Mouse (Mus musculus) NIH3T3 (cell line): ENCODE data around the gene Stk11ip.

Experiments used
- DNase-seq: peaks from one replicate; pipeline ENCODE4 v3.0.0-alpha.2; 2012; ENCODE audit warnings: low read depth

The Stk11ip gene

DNA sequence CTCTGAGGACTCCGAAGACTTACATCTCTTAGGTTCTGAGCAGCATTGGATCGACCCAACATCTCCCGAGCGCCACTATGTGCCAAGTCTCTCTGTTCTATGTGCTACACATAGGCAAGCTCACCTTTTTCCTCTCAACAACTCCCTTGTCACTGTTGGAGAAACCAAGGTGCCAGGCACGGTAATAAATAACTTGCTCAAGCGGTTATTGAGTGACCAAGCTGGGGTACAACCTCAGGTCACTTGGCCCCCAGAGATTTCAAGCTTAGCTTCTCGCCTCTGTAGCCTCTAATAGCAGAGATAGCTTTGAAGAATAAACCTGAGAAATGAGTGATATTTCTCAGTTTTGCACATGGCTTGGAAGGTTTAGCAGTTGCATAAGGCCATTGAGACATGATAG, 20.2 kb downstream of the Stk11ip start:
- no peak for DNase-seq

DNA sequence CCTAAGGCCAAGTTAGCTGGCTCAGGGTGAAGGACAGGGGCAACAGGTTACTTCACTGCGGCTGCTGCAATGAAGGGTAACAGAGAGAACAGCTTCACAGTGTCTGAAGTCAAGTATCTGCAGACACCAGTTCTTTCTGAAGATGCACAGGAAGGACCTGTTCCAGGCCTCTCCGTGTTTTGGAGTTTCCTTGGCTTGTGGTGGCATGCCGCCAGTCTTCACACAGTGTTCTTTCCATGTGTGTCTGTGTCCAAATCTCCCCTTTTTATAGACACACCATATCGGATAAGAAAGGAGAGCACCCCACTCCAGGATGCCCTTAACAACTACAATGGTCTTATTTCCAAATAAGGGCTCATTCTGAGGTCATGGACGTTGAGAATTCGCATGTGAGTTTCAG, 23.0 kb downstream of the Stk11ip start:
- no peak for DNase-seq

DNA sequence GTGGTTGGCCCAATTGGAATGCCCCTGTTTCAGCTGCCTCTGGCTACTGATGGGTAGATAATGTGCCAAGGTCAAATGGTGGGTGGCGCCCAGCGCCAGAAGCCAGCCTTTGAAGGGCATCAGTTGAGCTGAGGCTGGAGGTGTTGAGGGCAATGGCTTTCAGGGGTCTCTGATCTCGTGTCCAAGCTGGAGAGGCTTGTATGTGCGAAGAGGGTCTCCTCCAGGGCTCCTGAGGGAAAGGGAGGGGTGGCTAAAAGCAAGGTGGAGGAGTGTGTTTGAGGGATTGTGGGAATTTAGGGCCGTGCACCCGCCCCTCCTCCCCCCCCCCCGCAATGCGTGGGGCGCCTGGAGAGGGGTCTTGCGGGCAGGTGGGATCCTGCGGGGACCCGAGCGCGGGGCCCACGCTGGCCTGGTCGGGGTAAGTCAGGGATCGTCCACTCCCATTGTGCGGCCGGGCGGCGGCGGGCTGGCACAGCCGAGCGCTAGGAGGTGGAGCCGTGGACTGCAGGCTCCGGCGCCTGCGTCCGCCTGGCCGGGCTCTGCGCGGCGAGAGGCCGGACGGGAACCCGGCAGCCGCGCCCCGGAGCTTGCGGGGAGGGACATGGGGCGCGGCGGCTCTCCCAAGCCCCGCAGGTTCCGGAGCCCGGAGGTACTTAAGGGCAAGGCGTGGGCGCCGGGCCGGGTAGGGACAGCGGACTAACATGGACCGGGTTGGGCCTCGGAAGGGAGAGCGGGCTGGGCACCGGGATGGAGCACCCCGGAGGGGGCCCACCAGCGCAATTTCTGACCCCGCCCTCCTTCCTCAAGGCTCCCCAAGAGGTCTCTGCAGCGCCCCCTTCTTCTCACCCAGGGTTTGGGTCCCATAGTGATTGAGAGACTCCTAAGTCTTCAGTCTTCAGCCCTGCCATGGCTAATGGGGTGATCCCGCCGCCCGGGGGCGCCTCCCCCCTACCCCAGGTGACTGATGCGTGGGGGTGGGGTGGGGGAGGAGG, 24.9 kb downstream of the Stk11ip start, which contains the start of gene Slc4a3:
Slc4a3 (plus strand) TSS at position 302 of the 992 bp plus-strand sequence.
- peak; percentile 87 for DNase-seq

DNA sequence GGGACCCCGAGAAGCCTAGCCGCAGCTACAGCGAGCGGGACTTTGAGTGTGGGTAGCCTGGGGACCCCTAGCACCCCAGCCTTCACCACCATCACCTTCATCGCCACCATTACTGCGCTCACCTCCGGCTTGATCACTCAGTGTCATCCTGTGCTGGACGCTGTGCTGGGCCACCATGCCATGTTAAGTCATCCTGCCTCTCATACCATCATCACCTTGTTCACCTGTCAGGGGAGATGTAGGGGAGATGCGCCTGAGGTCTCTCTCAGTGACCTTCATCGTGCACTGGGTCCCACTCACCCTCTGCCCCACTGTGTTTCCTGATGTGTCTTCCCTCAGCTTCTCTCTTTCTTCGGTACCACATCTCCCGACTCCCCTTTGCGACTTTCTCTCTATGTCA, 26.0 kb downstream of the Stk11ip start:
- no peak for DNase-seq

DNA sequence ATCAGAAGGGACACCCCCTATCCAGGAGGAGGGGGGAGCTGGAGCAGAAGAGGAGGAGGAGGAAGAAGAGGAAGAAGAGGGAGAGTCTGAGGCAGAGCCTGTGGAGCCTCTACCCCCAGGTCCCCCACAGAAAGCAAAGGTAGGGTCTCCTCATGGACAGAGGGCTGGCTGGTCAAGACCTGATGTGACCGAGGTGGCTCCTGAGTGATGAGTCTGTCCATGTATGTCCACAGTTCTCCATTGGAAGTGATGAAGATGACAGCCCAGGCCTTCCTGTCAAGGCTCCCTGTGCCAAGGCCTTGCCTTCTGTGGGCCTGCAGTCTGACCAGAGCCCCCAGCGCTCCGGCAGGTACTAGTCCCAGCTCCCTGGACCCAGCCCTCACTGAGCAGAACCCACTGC, 26.8 kb downstream of the Stk11ip start:
- DNase-seq, result no peak

DNA sequence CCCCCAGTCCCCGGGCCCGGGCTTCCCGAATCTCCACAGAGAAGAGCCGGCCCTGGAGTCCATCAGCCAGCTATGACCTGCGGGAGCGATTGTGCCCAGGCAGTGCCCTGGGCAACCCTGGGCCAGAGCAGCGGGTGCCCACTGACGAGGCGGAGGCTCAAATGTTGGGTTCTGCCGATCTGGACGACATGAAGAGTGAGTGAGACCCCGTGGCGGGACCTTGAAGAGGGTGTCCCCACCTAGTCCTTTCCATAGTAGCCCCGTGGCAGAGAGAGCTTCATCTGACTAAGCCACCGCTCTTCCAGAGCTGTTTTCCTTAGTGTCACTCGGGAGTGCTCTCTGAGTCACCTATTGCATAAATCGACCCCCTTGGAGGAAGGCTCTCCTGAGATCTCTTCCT, 27.5 kb downstream of the Stk11ip start:
- no peak for DNase-seq

DNA sequence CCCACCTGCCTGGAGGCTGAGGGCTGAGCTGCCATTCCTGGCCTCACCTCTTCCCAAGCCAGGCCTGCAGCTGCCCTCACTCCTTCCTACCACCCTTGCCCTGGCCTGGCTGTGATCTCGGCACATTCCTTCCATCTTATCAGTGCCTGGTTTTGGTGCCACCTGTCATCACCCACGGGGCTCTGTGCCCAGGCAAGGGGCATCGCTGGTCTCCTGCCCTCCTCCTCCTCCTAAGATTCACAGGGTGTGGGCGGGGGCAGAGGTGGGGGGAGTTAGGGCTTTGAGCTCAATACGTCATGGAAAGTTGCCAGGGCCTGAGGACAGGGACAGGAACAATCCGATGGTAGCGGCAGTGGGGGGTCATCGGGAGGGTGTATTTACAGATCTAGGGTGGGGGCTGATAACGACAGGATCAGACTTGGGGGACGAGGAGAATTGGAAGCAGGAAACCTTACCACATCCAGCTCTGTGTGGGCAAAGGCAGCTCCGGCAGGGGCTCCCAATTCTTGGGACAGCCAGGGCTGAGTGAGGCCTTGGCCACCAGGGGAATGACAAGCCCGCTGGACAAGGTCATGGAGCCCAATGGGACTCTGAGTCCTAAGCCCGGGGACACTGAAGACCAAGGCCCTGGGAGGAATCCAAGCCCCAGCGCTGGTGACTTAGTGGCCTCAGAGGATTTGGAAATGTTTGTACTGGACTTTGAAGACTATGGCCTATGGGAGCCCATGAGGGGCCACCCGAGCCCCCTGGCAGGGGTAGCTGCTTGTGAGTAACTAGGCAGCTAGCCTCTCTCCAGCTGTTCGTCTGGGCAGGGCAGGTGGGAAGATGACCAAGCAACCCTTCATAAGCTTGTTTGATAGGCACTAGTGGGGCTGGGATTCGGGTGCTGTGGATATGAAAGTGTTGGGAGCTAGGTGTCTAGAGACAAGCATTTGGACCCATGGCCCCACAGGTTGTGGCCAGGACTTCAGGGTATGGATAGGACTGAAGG, 28.3 kb downstream of the Stk11ip start:
- no peak for DNase-seq

DNA sequence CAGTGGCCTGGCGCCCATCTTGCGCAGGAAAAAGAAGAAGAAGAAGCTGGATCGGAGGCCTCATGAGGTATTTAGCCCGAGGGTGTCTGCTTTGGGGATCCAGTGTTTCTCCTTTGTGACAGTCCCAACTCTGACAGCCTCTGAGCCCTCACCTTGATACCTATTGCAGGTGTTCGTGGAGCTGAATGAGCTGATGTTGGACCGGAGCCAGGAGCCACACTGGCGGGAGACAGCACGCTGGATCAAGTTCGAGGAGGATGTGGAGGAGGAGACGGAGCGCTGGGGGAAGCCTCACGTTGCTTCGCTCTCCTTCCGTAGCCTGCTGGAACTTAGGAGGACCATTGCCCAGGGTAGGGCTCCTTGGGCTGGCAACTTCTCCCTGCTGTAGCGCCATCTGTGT, 29.3 kb downstream of the Stk11ip start:
- no peak for DNase-seq

DNA sequence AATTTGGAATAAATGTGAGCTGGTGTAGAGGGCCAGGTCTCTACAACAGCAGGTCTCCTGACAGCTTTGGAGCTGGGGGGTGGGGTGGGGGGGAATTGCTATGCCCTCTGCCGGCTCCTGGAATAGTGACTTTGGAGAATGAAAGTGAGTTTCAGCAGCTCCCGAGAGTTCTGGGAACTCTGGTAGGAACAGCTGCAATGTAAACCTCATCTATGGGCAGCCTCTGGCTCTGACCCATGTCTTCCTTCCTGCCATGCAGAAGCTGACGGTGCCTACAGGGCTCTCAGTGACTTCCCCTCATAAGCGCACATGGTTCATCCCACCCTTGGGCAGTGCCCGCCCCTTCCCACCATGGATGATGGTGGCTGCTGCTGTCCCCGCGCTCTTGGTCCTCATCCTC, 34.4 kb downstream of the Stk11ip start:
- DNase-seq, result no peak

DNA sequence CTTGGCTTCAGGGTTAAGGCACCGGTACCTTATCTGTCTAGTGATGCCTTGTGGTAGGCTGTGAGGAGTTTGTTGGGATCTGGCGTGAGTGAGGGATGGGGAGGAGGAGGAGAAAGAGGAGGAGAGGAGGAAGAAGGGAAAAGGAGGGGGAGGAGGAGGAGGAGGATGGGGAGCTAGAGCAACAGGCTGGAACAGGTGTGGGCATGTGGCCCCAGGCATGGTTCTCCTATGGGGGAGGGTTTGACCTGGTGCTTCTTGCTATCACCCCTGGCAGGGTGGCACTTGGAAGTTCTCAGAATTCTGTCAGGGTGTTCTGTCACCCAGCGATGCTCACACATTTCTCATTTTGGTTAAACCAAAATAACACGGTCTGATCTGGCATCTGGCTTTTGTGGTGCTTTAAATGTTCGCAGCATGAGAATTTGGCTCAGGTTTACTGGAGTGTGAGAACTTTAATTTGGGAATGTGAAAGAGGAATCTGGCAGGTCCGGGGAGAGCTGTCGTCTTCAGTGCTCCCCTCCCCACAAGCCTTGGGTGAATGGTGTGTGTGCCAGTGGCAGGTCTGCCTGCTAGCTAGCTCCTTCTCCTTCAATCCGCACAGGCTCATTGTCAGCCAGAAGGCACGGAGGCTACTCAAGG, 34.9 kb downstream of the Stk11ip start:
- DNase-seq, result no peak

DNA sequence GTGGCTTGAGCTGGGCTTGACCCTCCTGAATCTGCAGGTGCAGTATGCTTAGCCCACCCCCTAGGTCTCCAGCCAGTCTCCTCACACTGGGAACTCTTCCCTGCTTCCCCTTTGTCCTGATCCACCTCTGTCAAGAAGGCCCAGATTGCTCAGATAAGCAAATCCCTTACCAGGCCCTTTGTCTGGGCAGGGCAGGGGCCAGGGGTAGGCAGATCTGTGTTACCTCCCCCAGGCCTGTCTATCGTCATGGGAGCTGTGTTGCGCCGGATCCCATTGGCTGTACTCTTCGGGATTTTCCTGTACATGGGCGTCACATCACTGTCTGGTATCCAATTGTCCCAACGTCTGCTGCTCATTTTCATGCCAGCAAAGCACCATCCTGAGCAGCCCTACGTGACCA, 35.7 kb downstream of the Stk11ip start:
- DNase-seq, result no peak

DNA sequence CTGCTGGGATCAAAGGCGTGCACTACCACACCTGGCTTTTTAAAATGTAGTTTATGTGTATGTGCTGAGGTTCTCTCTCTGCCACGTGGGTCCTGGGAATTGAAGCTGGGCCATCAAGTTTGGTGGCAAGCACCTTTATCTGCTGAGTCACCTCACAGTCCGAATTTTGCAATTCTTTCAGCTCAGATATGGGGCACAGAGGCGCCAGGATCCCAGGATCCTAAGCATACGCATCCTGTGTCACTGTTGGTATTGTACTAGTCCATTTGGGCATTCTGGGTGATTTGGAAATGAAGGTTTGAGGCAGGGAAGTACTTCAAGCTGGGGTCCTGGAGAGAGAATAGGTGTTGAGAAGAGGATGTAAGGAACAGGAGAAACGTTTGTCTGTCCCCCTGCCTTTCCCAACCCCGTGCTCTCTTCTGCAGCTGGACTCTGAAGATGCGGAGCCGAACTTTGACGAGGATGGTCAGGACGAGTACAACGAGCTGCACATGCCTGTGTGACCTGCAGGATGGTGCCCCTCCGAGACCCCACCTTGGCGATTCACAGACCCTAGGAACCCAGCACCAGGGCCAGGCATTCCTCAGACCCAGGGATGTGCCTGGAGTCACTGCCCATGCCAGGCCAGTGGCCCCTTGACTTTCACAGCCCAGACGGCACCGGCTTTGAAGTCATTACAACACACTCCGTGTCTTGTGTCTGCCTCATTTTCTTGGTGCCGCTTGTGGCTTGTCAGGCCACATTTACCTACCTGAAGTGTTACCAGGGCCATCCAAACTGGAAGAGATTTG, 37.3 kb downstream of the Stk11ip start:
- DNase-seq, result no peak

DNA sequence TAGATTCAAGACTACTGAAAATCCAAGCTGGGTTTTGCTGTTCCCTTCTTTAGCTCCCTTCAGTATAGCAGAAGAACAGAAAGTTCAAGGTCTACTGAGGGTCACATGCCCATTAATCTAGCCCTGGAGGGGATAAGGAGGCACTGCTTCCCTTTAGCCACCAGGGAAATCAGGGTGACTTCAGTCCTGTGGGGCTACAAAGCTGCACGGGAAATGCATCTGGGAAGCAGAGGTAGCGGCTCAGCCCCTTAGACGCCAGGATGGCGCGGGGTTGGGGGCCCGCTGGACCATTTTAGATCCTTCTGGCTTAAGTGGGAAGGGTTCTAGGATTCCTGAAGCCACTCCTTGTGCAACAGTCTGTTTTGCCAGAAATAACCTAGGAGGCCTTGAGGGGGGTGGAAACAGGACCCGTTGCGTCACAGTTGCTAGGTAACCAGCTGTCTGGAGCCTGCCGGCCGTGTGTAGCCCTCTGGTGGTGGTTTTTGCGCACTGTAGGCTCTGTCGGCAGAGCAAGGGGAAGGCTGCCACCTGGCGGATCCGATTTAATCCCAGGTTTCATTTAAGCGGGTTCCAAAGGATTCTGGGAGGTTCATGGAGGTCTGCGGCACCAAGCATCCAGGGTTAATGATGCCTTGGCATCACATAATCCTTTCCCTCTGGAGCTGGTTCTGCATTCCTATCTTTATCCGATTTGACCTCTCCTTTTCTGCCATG, 38.0 kb downstream of the Stk11ip start:
- DNase-seq, result peak; percentile 99

DNA sequence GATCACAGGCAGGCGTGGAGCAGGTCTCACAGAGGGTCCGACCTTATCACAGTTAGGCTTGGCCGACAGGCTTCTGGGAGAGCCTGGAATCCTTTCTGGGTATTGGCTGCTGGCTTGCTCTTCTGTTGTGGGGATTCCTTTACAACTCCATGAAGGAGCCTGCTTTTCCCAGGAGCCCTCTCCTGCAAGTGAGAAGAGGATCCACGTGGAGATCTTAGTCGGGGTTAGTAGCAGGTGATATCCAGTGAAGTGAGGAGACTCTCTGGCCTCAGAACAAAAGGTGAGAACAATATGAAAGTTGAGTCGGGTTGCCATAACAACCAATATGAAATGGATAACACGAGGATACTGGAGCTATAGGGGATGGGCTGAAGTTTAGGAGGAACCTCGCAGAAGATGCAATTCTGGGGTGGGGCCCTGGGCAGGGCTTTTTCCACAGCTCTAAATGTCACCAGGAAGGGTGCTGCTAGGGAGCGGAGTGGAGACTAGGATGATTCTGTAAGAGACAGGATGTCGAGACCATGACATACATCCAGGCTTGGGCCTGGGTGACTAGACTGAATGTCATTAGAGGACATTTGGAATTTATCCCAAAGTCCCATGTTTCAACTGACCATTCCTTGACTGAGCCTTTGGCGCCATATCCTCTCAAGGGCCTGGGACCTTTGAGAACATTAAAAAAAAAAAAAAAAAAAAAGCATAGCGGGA, 39.0 kb downstream of the Stk11ip start:
- no peak for DNase-seq

DNA sequence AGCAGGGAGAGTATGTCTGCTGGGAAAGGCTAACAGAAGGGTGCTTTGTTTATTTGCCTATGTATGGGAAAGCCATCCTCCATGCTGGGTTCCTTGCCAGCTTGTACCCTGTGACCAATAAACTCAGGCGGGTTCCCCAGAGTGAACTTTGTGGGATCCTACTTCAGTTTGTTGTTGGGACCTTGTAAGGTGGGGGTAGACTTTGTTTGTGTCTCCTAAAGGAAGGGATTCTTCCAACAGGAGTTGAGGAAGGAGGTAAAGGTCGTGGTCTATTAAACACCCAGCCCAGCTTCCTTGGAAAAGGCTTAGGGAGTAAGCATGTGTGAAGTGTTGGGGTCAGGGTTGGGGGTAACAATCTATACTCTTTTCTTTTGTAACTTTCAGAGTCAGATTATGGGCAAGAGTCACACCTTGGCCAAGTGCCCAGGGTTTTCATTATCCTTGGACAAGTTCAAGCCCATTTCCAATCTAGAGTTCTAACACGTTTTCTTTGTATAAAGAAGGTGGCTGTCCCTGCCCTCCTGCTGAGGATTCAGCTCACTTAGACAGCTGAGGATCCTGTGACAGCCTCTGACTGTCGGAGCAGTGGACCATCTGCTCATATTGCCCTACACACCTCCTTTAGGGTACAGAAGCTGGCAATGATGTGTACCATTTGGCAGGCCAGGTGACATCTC, 40.0 kb downstream of the Stk11ip start:
- peak; percentile 60 for DNase-seq

DNA sequence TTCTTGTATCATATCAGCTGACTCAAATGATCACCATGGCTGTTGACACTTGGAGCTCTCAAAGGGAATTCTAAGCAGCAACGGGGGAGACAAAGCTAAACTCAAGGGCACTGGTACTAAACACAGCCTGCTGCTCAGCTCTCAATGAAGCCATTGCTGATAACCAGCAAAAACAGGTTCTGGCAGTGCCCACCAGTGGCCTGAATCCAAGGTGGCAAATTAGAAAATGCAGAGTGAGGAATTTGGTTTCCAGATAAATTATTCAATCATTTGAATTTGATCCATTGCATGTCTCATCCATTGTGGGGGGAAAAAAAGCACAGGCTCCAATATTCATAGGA, 40.5 kb downstream of the Stk11ip start:
- no peak for DNase-seq

DNA sequence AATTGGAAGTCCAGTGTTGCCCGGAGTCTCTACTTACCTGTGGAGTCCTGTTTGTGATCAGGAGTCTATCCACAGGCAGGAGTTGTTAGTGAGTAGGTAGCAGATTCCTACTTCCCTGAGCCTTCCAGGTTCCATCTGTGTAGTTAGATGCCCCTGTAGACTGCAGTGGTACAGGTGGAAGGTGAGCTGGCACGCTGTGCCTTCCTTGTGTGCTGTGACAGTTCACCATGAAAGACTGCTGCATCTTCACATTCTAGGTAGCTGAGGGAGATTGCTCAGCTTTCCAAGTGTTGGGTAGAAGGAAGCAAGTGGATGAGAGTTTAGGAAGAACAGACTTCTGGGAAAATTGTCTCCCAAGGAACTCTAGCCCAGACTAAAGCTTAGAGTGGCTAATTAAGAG, 42.8 kb downstream of the Stk11ip start:
- no peak for DNase-seq

DNA sequence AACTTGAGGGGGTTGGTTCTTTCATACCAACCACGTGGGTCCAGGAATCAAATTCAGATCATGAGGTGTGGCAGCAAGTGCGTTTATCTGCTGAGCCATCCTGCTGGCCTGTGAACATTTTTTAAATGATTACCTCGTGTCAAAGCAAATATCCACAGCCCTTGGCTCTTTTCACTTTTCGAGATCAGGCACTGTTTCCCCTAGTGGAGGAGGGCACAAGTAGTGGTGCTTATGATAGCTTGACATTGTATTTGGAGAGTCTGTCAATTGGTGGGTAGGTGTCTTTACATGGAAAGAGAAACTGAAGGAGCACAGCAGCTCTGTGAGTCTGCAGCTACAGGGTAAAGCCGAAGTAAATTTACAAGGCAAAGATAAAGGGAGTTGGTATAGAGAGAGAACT, 43.6 kb downstream of the Stk11ip start:
- DNase-seq, result no peak

DNA sequence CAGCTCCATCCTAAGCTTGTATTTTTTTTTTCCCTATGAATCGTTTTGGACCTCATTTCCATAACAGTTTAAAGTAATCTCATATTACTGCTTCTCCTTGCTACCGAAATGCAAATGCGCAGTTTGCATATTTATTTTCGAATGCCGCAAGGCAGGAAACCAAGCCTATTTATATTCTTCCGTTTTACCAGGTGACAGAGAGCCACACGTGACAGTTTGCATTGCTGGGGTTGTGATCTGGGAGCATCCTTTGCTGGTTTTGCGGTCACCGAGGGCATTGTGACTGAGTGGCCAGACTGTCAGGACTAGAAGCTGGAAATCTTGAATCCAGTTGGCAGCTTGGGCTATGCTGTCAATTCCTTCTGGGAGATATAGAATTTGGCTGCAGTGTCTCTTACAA, 44.3 kb downstream of the Stk11ip start:
- DNase-seq, result no peak

DNA sequence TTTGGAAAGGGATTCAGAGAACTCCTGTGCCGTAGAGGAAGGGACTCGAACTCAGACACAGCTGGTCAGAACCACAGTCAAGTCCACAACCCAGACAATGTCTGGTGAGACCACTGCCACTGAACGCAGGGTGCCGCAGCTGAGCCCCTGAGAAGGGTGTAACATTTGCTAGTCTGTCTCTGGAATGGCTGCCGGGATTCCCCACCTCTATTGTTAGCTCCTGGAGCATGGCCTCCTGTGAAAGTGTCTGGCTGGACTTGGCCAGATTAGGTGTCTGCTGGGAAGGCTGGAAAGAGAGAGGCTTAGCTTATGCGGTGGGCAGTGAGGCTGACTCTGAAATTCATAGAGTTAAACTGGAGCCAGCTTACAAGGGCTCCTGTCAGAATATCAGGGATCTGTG, 49.1 kb downstream of the Stk11ip start:
- no peak for DNase-seq
